Mouse (Mus musculus): ENCODE measurements at regions not wholly inside any gene's neighbourhood (a gene's known extent, or its start where the extent isn't known, plus 50 kb on each side); places are given as distances from the start of the nearest gene placed in this dataset.

DNA sequence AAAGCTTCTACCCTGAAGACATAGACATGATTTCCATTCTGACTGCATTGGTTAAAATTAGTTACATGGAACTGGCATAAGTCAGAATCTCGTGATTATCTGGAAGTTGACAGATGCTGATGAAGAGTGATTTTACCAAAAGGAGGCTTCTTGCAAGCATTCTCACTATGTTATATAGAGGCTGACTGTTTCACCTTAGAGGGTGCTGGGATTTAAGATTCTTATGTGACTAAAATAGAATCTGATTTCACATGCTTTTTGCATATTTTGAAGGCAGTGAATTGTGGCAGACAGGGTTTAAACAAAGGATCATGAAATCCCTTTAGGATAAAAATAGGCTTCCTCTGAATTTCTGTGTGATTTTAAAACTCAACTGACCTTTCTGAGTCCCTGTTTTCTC is 143.0 kb upstream of the Cypt12 start:
- TF ChIP-seq MAX (IDR thresholded peaks at IDR 0.05; ENCODE audit: low read length) (no peak), UBTF (IDR thresholded peaks at IDR 0.05; ENCODE audit: borderline replicate concordance, insufficient read depth, low read depth, low read length) (no peak), CTCF (IDR thresholded peaks at IDR 0.05 in 2 of 3, conservative IDR thresholded peaks at IDR 0.05 in 1 of 3; ENCODE audit: control insufficient read depth in 1 of 3, insufficient read depth in 1 of 3, low read depth in 2 of 3, low read length in 3 of 3, poor library complexity in 1 of 3, severe bottlenecking in 1 of 3) (no peak), POLR2A (IDR thresholded peaks at IDR 0.05; ENCODE audit: control insufficient read depth in 1 of 2, insufficient read depth in 1 of 2, low read depth in 1 of 2, low read length in 2 of 2, poor library complexity in 1 of 2) (no peak), JUND (IDR thresholded peaks at IDR 0.05; ENCODE audit: low read depth, low read length) (no peak), GATA1 (IDR thresholded peaks at IDR 0.05; ENCODE audit: low read depth, low read length) (no peak), HCFC1 (IDR thresholded peaks at IDR 0.05; ENCODE audit: low read depth, low read length) (no peak)
